Mouse (Mus musculus) CH12.LX (cell line): ENCODE measurements at regions not wholly inside any gene's neighbourhood (a gene's known extent, or its start where the extent isn't known, plus 50 kb on each side); places are given as distances from the start of the nearest gene placed in this dataset.

Experiments
- DNase-seq: peaks from one replicate; pipeline ENCODE4 v3.0.0-alpha.2; 2013; ENCODE audit errors: extremely low read depth
- H3K27ac ChIP-seq: 2 replicates; pipeline ENCODE4 v1.5.1; 2012; ENCODE audit warnings: low read depth, mild to moderate bottlenecking, control low read depth, moderate library complexity; ENCODE audit not compliant: insufficient read depth
- H3K27me3 ChIP-seq: replicated peaks from 2 replicates; pipeline ENCODE3; 2012; ENCODE audit warnings: inconsistent platforms
- H3K36me3 ChIP-seq, 2 experiments: replicated peaks in 1 of 2; 2 replicates each; pipeline versions ENCODE3 to v1.6.1; 2012; ENCODE audit warnings: inconsistent platforms in 1 of 2, low read length in 1 of 2, mild to moderate bottlenecking in 1 of 2, mixed read lengths in 1 of 2, moderate library complexity in 1 of 2; ENCODE audit not compliant: control insufficient read depth in 1 of 2, insufficient read depth in 1 of 2
- H3K4me1 ChIP-seq, 2 experiments: 2 replicates each; pipeline ENCODE4 v1.6.1; 2012; ENCODE audit warnings: inconsistent platforms in 1 of 2, moderate library complexity in 1 of 2; ENCODE audit not compliant: insufficient read depth in 2 of 2, control insufficient read depth in 1 of 2
- H3K4me2 ChIP-seq: 2 replicates; pipeline ENCODE4 v1.6.1; 2012; ENCODE audit warnings: low read depth, mild to moderate bottlenecking, control low read depth; ENCODE audit not compliant: poor library complexity, insufficient read depth, severe bottlenecking
- H3K4me3 ChIP-seq, 3 experiments: fragments of 150-350 bp in 1 of 3; sonication (generic) in 1 of 3; replicated peaks in 1 of 3; 2 replicates each; pipeline versions ENCODE3 to v1.5.1; 2011 to 2012; ENCODE audit warnings: low read depth in 2 of 3, low read length in 2 of 3, mild to moderate bottlenecking in 2 of 3, moderate library complexity in 2 of 3, control low read depth in 1 of 3, improper control_type of control experiment in 1 of 3, inconsistent platforms in 1 of 3, mixed read lengths in 1 of 3; ENCODE audit not compliant: poor library complexity in 1 of 3
- H3K79me2 ChIP-seq: replicated peaks from 2 replicates; pipeline ENCODE4 v1.6.1; 2012; ENCODE audit warnings: mild to moderate bottlenecking, moderate library complexity; ENCODE audit not compliant: control insufficient read depth, poor library complexity, insufficient read depth, severe bottlenecking; ENCODE audit errors: extremely low read depth
- H3K9ac ChIP-seq: 2 replicates; pipeline ENCODE4 v1.6.1; 2012; ENCODE audit warnings: low read depth, mild to moderate bottlenecking, control low read depth, moderate library complexity; ENCODE audit not compliant: insufficient read depth
- H3K9me3 ChIP-seq: replicated peaks from 2 replicates; pipeline ENCODE3; 2012; ENCODE audit warnings: low read length, inconsistent platforms, mixed read lengths
- BHLHE40 ChIP-seq: IDR thresholded peaks from 2 replicates; pipeline ENCODE4 v1.6.1; 2011; ENCODE audit warnings: mild to moderate bottlenecking, low read depth, low read length, improper control_type of control experiment
- CHD1 ChIP-seq: IDR thresholded peaks from 2 replicates; pipeline ENCODE4 v1.6.1; 2012; ENCODE audit warnings: low read depth, low read length, improper control_type of control experiment, inconsistent platforms
- CHD2 ChIP-seq: IDR thresholded peaks from 2 replicates; pipeline ENCODE4 v1.6.1; 2011; ENCODE audit warnings: low read length, improper control_type of control experiment
- CTCF ChIP-seq, 2 experiments: IDR thresholded peaks in 1 of 2; conservative IDR thresholded peaks in 1 of 2; 2 replicates each; pipeline ENCODE4 v1.5.1; 2011 to 2012; ENCODE audit warnings: low read depth in 2 of 2, low read length in 2 of 2, improper control_type of control experiment in 1 of 2, inconsistent platforms in 1 of 2, mild to moderate bottlenecking in 1 of 2, moderate library complexity in 1 of 2
- E2F4 ChIP-seq: IDR thresholded peaks from 2 replicates; pipeline ENCODE4 v1.6.1; 2011; ENCODE audit warnings: low read depth, low read length, improper control_type of control experiment; ENCODE audit not compliant: insufficient replicate concordance
- ELF1 ChIP-seq: IDR thresholded peaks from 2 replicates; pipeline ENCODE4 v1.6.1; 2014; ENCODE audit warnings: low read depth, mild to moderate bottlenecking, inconsistent platforms, low read length, improper control_type of control experiment
- EP300 ChIP-seq: IDR thresholded peaks from 2 replicates; pipeline ENCODE4 v1.6.1; 2011; ENCODE audit warnings: low read length, improper control_type of control experiment
- ETS1 ChIP-seq: conservative IDR thresholded peaks from 2 replicates; pipeline ENCODE4 v1.6.1; 2012; ENCODE audit warnings: low read depth, mild to moderate bottlenecking, inconsistent platforms, low read length, improper control_type of control experiment, moderate library complexity
- GABPA ChIP-seq: IDR thresholded peaks from 2 replicates; pipeline ENCODE4 v1.6.1; 2012; ENCODE audit warnings: low read depth, low read length, improper control_type of control experiment, inconsistent platforms; ENCODE audit not compliant: insufficient replicate concordance
- HCFC1 ChIP-seq: IDR thresholded peaks from 2 replicates; pipeline ENCODE4 v1.6.1; 2012; ENCODE audit warnings: low read depth, mild to moderate bottlenecking, inconsistent platforms, low read length, improper control_type of control experiment
- IRF4 ChIP-seq: IDR thresholded peaks from 2 replicates; pipeline ENCODE4 v1.6.1; 2014; ENCODE audit warnings: low read depth, mild to moderate bottlenecking, inconsistent platforms, low read length, improper control_type of control experiment
- JUN ChIP-seq: IDR thresholded peaks from 2 replicates; pipeline ENCODE4 v1.6.1; 2011; ENCODE audit warnings: low read depth, mild to moderate bottlenecking, low read length, improper control_type of control experiment, moderate library complexity; ENCODE audit not compliant: insufficient read depth
- JUND ChIP-seq: conservative IDR thresholded peaks from 2 replicates; pipeline ENCODE4 v1.6.1; 2011; ENCODE audit warnings: low read depth, low read length, improper control_type of control experiment
- KAT2A ChIP-seq: IDR thresholded peaks from 2 replicates; pipeline ENCODE4 v1.6.1; 2012; ENCODE audit warnings: low read length, improper control_type of control experiment, inconsistent platforms; ENCODE audit not compliant: insufficient replicate concordance
- MAFK ChIP-seq: IDR thresholded peaks from 2 replicates; pipeline ENCODE4 v1.6.1; 2011; ENCODE audit warnings: low read length, improper control_type of control experiment; ENCODE audit not compliant: insufficient replicate concordance
- MAX ChIP-seq: IDR thresholded peaks from 2 replicates; pipeline ENCODE4 v1.6.1; 2011; ENCODE audit warnings: low read length, improper control_type of control experiment
- MAZ ChIP-seq: IDR thresholded peaks from 2 replicates; pipeline ENCODE4 v1.6.1; 2012; ENCODE audit warnings: low read depth, mild to moderate bottlenecking, inconsistent platforms, low read length, improper control_type of control experiment, moderate library complexity
- MEF2A ChIP-seq: IDR thresholded peaks from 2 replicates; pipeline ENCODE4 v1.6.1; 2014; ENCODE audit warnings: low read depth, mild to moderate bottlenecking, inconsistent platforms, low read length, improper control_type of control experiment, borderline replicate concordance
- MXI1 ChIP-seq: IDR thresholded peaks from 2 replicates; pipeline ENCODE4 v1.6.1; 2011; ENCODE audit warnings: mild to moderate bottlenecking, low read depth, low read length, improper control_type of control experiment
- MYC ChIP-seq: IDR thresholded peaks from 2 replicates; pipeline ENCODE4 v1.6.1; 2011; ENCODE audit warnings: low read depth, mild to moderate bottlenecking, improper control_type of control experiment, low read length
- NELFE ChIP-seq: IDR thresholded peaks from 2 replicates; pipeline ENCODE4 v1.6.1; 2011; ENCODE audit warnings: low read depth, low read length, improper control_type of control experiment
- NRF1 ChIP-seq: IDR thresholded peaks from 2 replicates; pipeline ENCODE4 v1.6.1; 2014; ENCODE audit warnings: low read depth, mild to moderate bottlenecking, inconsistent platforms, low read length, improper control_type of control experiment, moderate library complexity
- PAX5 ChIP-seq: IDR thresholded peaks from 2 replicates; pipeline ENCODE4 v1.6.1; 2012; ENCODE audit warnings: low read length, inconsistent platforms, mixed read lengths
- POLR2A ChIP-seq: IDR thresholded peaks from 2 replicates; pipeline ENCODE4 v1.6.1; 2011; ENCODE audit warnings: low read depth, mild to moderate bottlenecking, improper control_type of control experiment, low read length
- POLR2AphosphoS2 ChIP-seq: IDR thresholded peaks from 2 replicates; pipeline ENCODE4 v1.6.1; 2011; ENCODE audit warnings: low read depth, low read length, improper control_type of control experiment
- RAD21 ChIP-seq: IDR thresholded peaks from 2 replicates; pipeline ENCODE4 v1.6.1; 2011; ENCODE audit warnings: low read depth, mild to moderate bottlenecking, low read length, improper control_type of control experiment, moderate library complexity
- RCOR1 ChIP-seq: conservative IDR thresholded peaks from 2 replicates; pipeline ENCODE4 v1.6.1; 2012; ENCODE audit warnings: low read depth, mild to moderate bottlenecking, inconsistent platforms, low read length, improper control_type of control experiment
- SIN3A ChIP-seq: IDR thresholded peaks from 2 replicates; pipeline ENCODE4 v1.6.1; 2012; ENCODE audit warnings: low read length, improper control_type of control experiment, inconsistent platforms
- SMC3 ChIP-seq: IDR thresholded peaks from 2 replicates; pipeline ENCODE4 v1.6.1; 2011; ENCODE audit warnings: low read depth, low read length, improper control_type of control experiment
- TBP ChIP-seq: conservative IDR thresholded peaks from 2 replicates; pipeline ENCODE4 v1.6.1; 2011; ENCODE audit warnings: low read depth, low read length, improper control_type of control experiment
- TCF12 ChIP-seq: IDR thresholded peaks from 2 replicates; pipeline ENCODE4 v1.6.1; 2014; ENCODE audit warnings: low read depth, mild to moderate bottlenecking, inconsistent platforms, low read length, improper control_type of control experiment
- UBTF ChIP-seq: IDR thresholded peaks from 2 replicates; pipeline ENCODE4 v1.6.1; 2012; ENCODE audit warnings: low read depth, mild to moderate bottlenecking, inconsistent platforms, low read length, improper control_type of control experiment, moderate library complexity
- USF1 ChIP-seq: IDR thresholded peaks from 2 replicates; pipeline ENCODE4 v1.6.1; 2014; ENCODE audit warnings: low read depth, mild to moderate bottlenecking, inconsistent platforms, low read length, improper control_type of control experiment
- USF2 ChIP-seq: conservative IDR thresholded peaks from 2 replicates; pipeline ENCODE4 v1.6.1; 2011; ENCODE audit warnings: low read depth, low read length, improper control_type of control experiment
- ZC3H11A ChIP-seq: IDR thresholded peaks from 2 replicates; pipeline ENCODE4 v1.6.1; 2012; ENCODE audit warnings: low read depth, mild to moderate bottlenecking, inconsistent platforms, low read length, improper control_type of control experiment
- ZKSCAN1 ChIP-seq: IDR thresholded peaks from 2 replicates; pipeline ENCODE4 v1.6.1; 2012; ENCODE audit warnings: low read depth, inconsistent platforms, low read length, improper control_type of control experiment, borderline replicate concordance
- ZMIZ1 ChIP-seq: IDR thresholded peaks from 2 replicates; pipeline ENCODE4 v1.6.1; 2012; ENCODE audit warnings: low read depth, mild to moderate bottlenecking, inconsistent platforms, low read length, improper control_type of control experiment
- ZNF384 ChIP-seq: IDR thresholded peaks from 2 replicates; pipeline ENCODE4 v1.6.1; 2012; ENCODE audit warnings: low read depth, low read length, improper control_type of control experiment, inconsistent platforms
- dilution Hi-C: fragments of 300-500 bp; cut with MboI; formaldehyde crosslinking; loops from 2 replicates; pipeline ENCODE4 v1.14.3; 2020; ENCODE audit warnings: low sequenced_read_pairs; ENCODE audit not compliant: extremely low pct_unique_long_range_greater_than_20kb, extremely low pct_ligation_motif_present
- in situ Hi-C: fragments of 300-500 bp; cut with MboI; formaldehyde crosslinking; loops from 3 replicates; pipeline ENCODE4 v1.14.3; 2019; ENCODE audit warnings: low sequenced_read_pairs, low pct_ligation_motif_present, low pct_unique_long_range_greater_than_20kb, mixed read lengths

- Histone ChIP-seq H3K27me3 (no peaks in the 10 kb centered on the region), H3K27ac (no peak overlapping the region), H3K9ac (no peak overlapping the region), H3K9me3 (no peaks in the 10 kb centered on the region), H3K4me1 (peaks cover 10 to 43% of the 10 kb centered on the region in 2 experiments), H3K79me2 (no peaks in the 10 kb centered on the region), H3K4me3 (no peak overlapping the region), H3K36me3 (no peaks in the 10 kb centered on the region), H3K4me2 (peak overlapping the region; percentile 72)
- in situ Hi-C loops (no loop called here), dilution Hi-C loops (no loop called here)
- DNase-seq = peak; percentile 78
- TF ChIP-seq ZC3H11A (no peak), MAFK (no peak), SIN3A (no peak), GABPA (no peak), MAZ (no peak), POLR2AphosphoS2 (no peak), CHD1 (no peak), USF2 (no peak), ELF1 (no peak), TBP (no peak), RCOR1 (no peak), ZNF384 (no peak), ZKSCAN1 (peak; percentile 24; the same call in 1 of the 2 replicates), ETS1 (peak; percentile 72), MAX (peak; percentile 31; the same call in 1 of the 2 replicates), NRF1 (no peak), E2F4 (0 out of 2 replicates have a peak, but pooled peaks have one; percentile 28), JUN (no peak), POLR2A (no peak), MEF2A (peak; percentile 51; the same call in 1 of the 2 replicates), RAD21 (no peak), JUND (no peak), CHD2 (no peak), UBTF (no peak), EP300 (peak; percentile 75), BHLHE40 (peak; percentile 34; the same call in 1 of the 2 replicates), MXI1 (no peak), TCF12 (peak; percentile 82), CTCF (conservative IDR thresholded peaks at IDR 0.05 in 1 of 2, IDR thresholded peaks at IDR 0.05 in 1 of 2; ENCODE audit: low read depth in 2 of 2, low read length in 2 of 2) (no peak), USF1 (no peak), NELFE (no peak), SMC3 (no peak), PAX5 (no peak), MYC (no peak), ZMIZ1 (no peak), KAT2A (no peak), HCFC1 (no peak), IRF4 (peak; percentile 84)
These were observed 124.8 kb downstream of the Zfp619 start for GRCm38 (mm10) chr7:39642333-39642732.
